In the genomic region with DNA sequence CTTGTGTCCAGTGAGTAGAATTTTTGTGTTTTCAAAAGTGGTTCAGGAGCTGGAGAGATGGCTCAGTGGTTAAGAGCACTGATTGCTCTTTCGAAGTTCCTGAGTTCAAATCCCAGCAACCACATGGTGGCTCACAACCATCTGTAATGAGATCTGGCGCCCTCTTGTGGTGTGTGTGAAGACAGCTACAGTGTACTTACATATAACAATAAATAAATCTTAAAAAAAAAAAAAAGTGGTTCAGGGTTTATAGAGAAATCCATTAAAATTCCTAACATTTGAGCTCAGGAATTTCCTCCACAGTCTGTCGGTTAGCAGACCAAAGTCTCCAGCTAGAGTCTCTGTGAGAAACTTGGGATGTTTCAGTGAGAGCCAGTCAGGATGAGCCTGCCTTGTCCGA, we compare ENCODE assay signal across 11 mouse cellular contexts. TPM values are rescaled to one million over a fixed set of nuclear protein-coding genes. Genes with fewer than 3 reads are reported as not detected.
DNase-seq lines count a peak whose midpoint lies in the region; ATAC-seq and TF ChIP-seq lines count a peak whose summit lies in the region.
"Not testable (repeated sequence)": the region's sequence is repeated elsewhere in the genome, so short reads cannot be mapped to it uniquely, and the experiment has no call there.
"Had no signal": no experiment of that assay in that cellular context is flagged by ENCODE, and none has a peak within 500 bp of the region (broad histone marks: within the 10 kb centered on the region; RNA-seq: fewer than 3 reads in every experiment).

No protein-coding gene starts in this region.

- not testable (repeated sequence) for H3K27ac ChIP-seq in ES-E14 (ENCODE audit: insufficient read depth, low read depth, low read length, poor library complexity, severe bottlenecking); forebrain, postnatal 0 days (ENCODE audit: low read depth, low read length); intestine, postnatal 0 days (ENCODE audit: low read depth, low read length)

- in situ Hi-C loops in ES-E14 (cut with MboI; ENCODE audit: low sequenced_read_pairs in 2 of 2, unreplicated experiment in 2 of 2) = not testable (repeated sequence)

- WGBS in forebrain, postnatal 0 days = 73% methylated on average over 4 of the region's 4 CpGs
- whole genome bisulfite sequencing in intestine, postnatal 0 days = 65% methylated on average over 4 of the region's 4 CpGs

- not testable (repeated sequence) for DNase-seq in ES-E14 (ENCODE audit: low read depth, low spot score); forebrain, postnatal 0 days
- peak; percentile 35 for DNase-seq in adrenal gland, postnatal 14 days
- peak; percentile 22 for DNase-seq in liver
- peak; percentile 53 for DNase-seq in lung, postnatal 36 days
- DNase-seq in testis, postnatal 10 days (ENCODE audit: low spot score) = peak; percentile 63

- H3K4me3 ChIP-seq in ES-E14 (ENCODE audit: insufficient read depth in 1 of 2, low read depth in 1 of 2, low read length in 2 of 2, poor library complexity in 1 of 2, severe bottlenecking in 1 of 2); forebrain, postnatal 0 days (ENCODE audit: low read depth, low read length); intestine, postnatal 0 days (ENCODE audit: low read depth, low read length): not testable (repeated sequence)

- TF ChIP-seq CTCF in forebrain, postnatal 0 days (IDR thresholded peaks at IDR 0.05; ENCODE audit: low read depth) = peak; percentile 43
- TF ChIP-seq CTCF in intestine, postnatal 0 days (IDR thresholded peaks at IDR 0.05; ENCODE audit: low read depth) = peak; percentile 59

- H3K27me3 ChIP-seq in forebrain, postnatal 0 days (ENCODE audit: insufficient read depth, low read length); intestine, postnatal 0 days (replicated peaks; ENCODE audit: control insufficient read depth, insufficient read depth, low read length): not testable (repeated sequence)

- H3K9me3 ChIP-seq in ES-E14 (ENCODE audit: control insufficient read depth, insufficient read depth, low read depth, low read length); forebrain, postnatal 0 days (ENCODE audit: low read length); intestine, postnatal 0 days (ENCODE audit: control insufficient read depth): not testable (repeated sequence)

- ATAC-seq in forebrain, postnatal 0 days; intestine, postnatal 0 days: not testable (repeated sequence)

- not testable (repeated sequence) for H3K9ac ChIP-seq in ES-E14 (ENCODE audit: insufficient read depth, low read depth, low read length, poor library complexity, severe bottlenecking); forebrain, postnatal 0 days; intestine, postnatal 0 days (ENCODE audit: low read depth, low read length)

- H3K4me2 ChIP-seq in forebrain, postnatal 0 days (ENCODE audit: low read depth); intestine, postnatal 0 days (replicated peaks; ENCODE audit: low read depth): not testable (repeated sequence)

- H3K36me3 ChIP-seq in ES-E14 (ENCODE audit: control insufficient read depth, insufficient read depth, low read length, poor library complexity, severe bottlenecking) = peaks cover 34% of the 10 kb centered on the region
- peaks cover 53% of the 10 kb centered on the region for H3K36me3 ChIP-seq in forebrain, postnatal 0 days (ENCODE audit: insufficient read depth)
- peaks cover 65% of the 10 kb centered on the region for H3K36me3 ChIP-seq in intestine, postnatal 0 days (ENCODE audit: control insufficient read depth, insufficient read depth)

- peaks cover 0 to 12% of the 10 kb centered on the region in 2 experiments; a peak in 2 of 4 replicates for H3K4me1 ChIP-seq in ES-E14 (ENCODE audit: control insufficient read depth in 2 of 2, insufficient read depth in 2 of 2, low read length in 2 of 2, poor library complexity in 1 of 2)
- H3K4me1 ChIP-seq in forebrain, postnatal 0 days (ENCODE audit: insufficient read depth); intestine, postnatal 0 days (replicated peaks; ENCODE audit: control insufficient read depth, insufficient read depth, low read length): not testable (repeated sequence)

TF ChIP-seq in ES-E14, 5 proteins besides CTCF, POLR2A, EP300 and RAD21:
- TF ChIP-seq ZNF384 (IDR thresholded peaks at IDR 0.05; ENCODE audit: low read depth, low read length) = peak; percentile 63

RNA-seq across cellular contexts. Expression of a gene that starts 11.5 kb away (rescaled TPM):
- 2.5 and 5.3 TPM in 2 replicates for total RNA-seq in ES-E14 (2012; rRNA removed)
- not detected in 2 replicates for total RNA-seq in adrenal gland, postnatal 14 days (2021)
- 0.15 and 0.57 TPM in 2 replicates for total RNA-seq in forebrain, postnatal 0 days (2014; rRNA removed)
- polyA plus RNA-seq in forebrain, postnatal 0 days (2015; fragmentation: Nextera tagmentation; extraction: Ambion mirVana) = 0.15 and 0.18 TPM in 2 replicates
- not detected in 2 replicates for polyA plus RNA-seq in intestine, postnatal 0 days (2015; fragmentation: Nextera tagmentation; extraction: Ambion mirVana)
- total RNA-seq: granulocyte monocyte progenitor cell, adult 5-6 weeks; layer of hippocampus, postnatal 25 days; left cerebral cortex, postnatal 36 days had no signal
- polyA plus RNA-seq: heart, embryonic 14.5 days had no signal

RNA-seq across cellular contexts. Expression of a gene that starts 14.7 kb away (rescaled TPM):
- 238 and 248 TPM in 2 replicates for total RNA-seq in ES-E14 (2012; rRNA removed)
- 378 and 379 TPM in 2 replicates for total RNA-seq in adrenal gland, postnatal 14 days (2021)
- 168 and 184 TPM in 2 replicates for total RNA-seq in forebrain, postnatal 0 days (2014; rRNA removed)
- 270 and 278 TPM in 2 replicates for polyA plus RNA-seq in forebrain, postnatal 0 days (2015; fragmentation: Nextera tagmentation; extraction: Ambion mirVana)
- 241 and 242 TPM in 2 replicates for polyA plus RNA-seq in intestine, postnatal 0 days (2015; fragmentation: Nextera tagmentation; extraction: Ambion mirVana)

RNA-seq across cellular contexts. Expression of a gene that starts 37.5 kb away (rescaled TPM):
- 22.3 and 27.1 TPM in 2 replicates for total RNA-seq in ES-E14 (2012; rRNA removed)
- 12.6 and 14.4 TPM in 2 replicates for total RNA-seq in adrenal gland, postnatal 14 days (2021)
- total RNA-seq in forebrain, postnatal 0 days (2014; rRNA removed) = 24.9 and 27.7 TPM in 2 replicates
- 15.0 and 22.9 TPM in 2 replicates for polyA plus RNA-seq in forebrain, postnatal 0 days (2015; fragmentation: Nextera tagmentation; extraction: Ambion mirVana)
- 2.5 and 2.6 TPM in 2 replicates for polyA plus RNA-seq in intestine, postnatal 0 days (2015; fragmentation: Nextera tagmentation; extraction: Ambion mirVana)
